In genomic region chr1:160194529-160195336, GRCm38 (mm10) we compare ENCODE assay signal across 8 mouse cellular contexts. TPM values are rescaled to one million over a fixed set of nuclear protein-coding genes. Genes with fewer than 3 reads are reported as not detected.
DNase-seq lines count a peak whose midpoint lies in the region; ATAC-seq and TF ChIP-seq lines count a peak whose summit lies in the region.

Gene Mrps14, plus strand, starts transcription at chr1:160195215.

- H3K4me3 ChIP-seq in bone marrow, adult 2 months (replicated peaks; ENCODE audit: control insufficient read depth, low read depth, low read length) = peak within 1 kb of the TSS; percentile 99
- peak within 1 kb of the TSS; percentile 95 for H3K4me3 ChIP-seq in embryonic facial prominence, embryonic 15.5 days (replicated peaks)
- H3K4me3 ChIP-seq in limb, embryonic 14.5 days (replicated peaks; ENCODE audit: low read length) = peak within 1 kb of the TSS; percentile 94
- H3K4me3 ChIP-seq in midbrain, postnatal 0 days (ENCODE audit: low read depth, low read length) = peak within 1 kb of the TSS; percentile 88

- H3K9ac ChIP-seq in embryonic facial prominence, embryonic 15.5 days = peak within 1 kb of the TSS; percentile 96
- H3K9ac ChIP-seq in limb, embryonic 14.5 days (ENCODE audit: low read depth, low read length, severe bottlenecking) = peak within 1 kb of the TSS; percentile 84
- H3K9ac ChIP-seq in midbrain, postnatal 0 days (replicated peaks; ENCODE audit: low read length, poor library complexity, severe bottlenecking) = peak within 1 kb of the TSS; percentile 87

- peak within 1 kb of the TSS; percentile 77 for H3K27ac ChIP-seq in bone marrow, adult 2 months (ENCODE audit: control insufficient read depth, insufficient read depth, low read depth, low read length, poor library complexity)
- H3K27ac ChIP-seq in embryonic facial prominence, embryonic 15.5 days (replicated peaks) = peak within 1 kb of the TSS; percentile 83
- H3K27ac ChIP-seq in limb, embryonic 14.5 days (replicated peaks; ENCODE audit: low read depth, low read length) = peak within 1 kb of the TSS; percentile 72
- H3K27ac ChIP-seq in midbrain, postnatal 0 days (ENCODE audit: low read depth, low read length) = peak within 1 kb of the TSS; percentile 84

- H3K4me2 ChIP-seq in embryonic facial prominence, embryonic 15.5 days (replicated peaks) = peak within 1 kb of the TSS; percentile 75
- H3K4me2 ChIP-seq in limb, embryonic 14.5 days (replicated peaks; ENCODE audit: low read depth, low read length, severe bottlenecking) = peak within 1 kb of the TSS; percentile 81
- peak within 1 kb of the TSS; percentile 78 for H3K4me2 ChIP-seq in midbrain, postnatal 0 days (ENCODE audit: low read depth, low read length, poor library complexity, severe bottlenecking)

- no peaks in the 10 kb centered on the region for H3K27me3 ChIP-seq in embryonic facial prominence, embryonic 15.5 days
- no peaks in the 10 kb centered on the region for H3K27me3 ChIP-seq in limb, embryonic 14.5 days (ENCODE audit: control insufficient read depth, insufficient read depth, low read length)
- no peaks in the 10 kb centered on the region for H3K27me3 ChIP-seq in midbrain, postnatal 0 days (ENCODE audit: insufficient read depth, low read length)

- WGBS in bone marrow, adult 2 months = 6% methylated on average over 31 of the region's 31 CpGs
- WGBS in embryonic facial prominence, embryonic 15.5 days = 6% methylated on average over 31 of the region's 31 CpGs
- 7% methylated on average over 31 of the region's 31 CpGs for WGBS in limb, embryonic 14.5 days
- 6% methylated on average over 31 of the region's 31 CpGs for WGBS in midbrain, postnatal 0 days

- peaks cover 10% of the 10 kb centered on the region for H3K36me3 ChIP-seq in embryonic facial prominence, embryonic 15.5 days
- peaks cover 24% of the 10 kb centered on the region for H3K36me3 ChIP-seq in limb, embryonic 14.5 days (ENCODE audit: control insufficient read depth, insufficient read depth, low read length)
- H3K36me3 ChIP-seq in midbrain, postnatal 0 days (ENCODE audit: insufficient read depth, low read length) = peaks cover 12% of the 10 kb centered on the region; the same call in 1 of the 2 replicates

- no peaks in the 10 kb centered on the region; the same call in 1 of the 2 replicates for H3K4me1 ChIP-seq in bone marrow, adult 2 months (ENCODE audit: control insufficient read depth, insufficient read depth, low read length)
- peaks cover 13% of the 10 kb centered on the region; the same call in 1 of the 2 replicates for H3K4me1 ChIP-seq in embryonic facial prominence, embryonic 15.5 days
- 0 out of 2 replicates have a peak, but pooled peaks cover 3% of the 10 kb centered on the region for H3K4me1 ChIP-seq in limb, embryonic 14.5 days (ENCODE audit: control insufficient read depth, insufficient read depth, low read length)
- H3K4me1 ChIP-seq in midbrain, postnatal 0 days (ENCODE audit: insufficient read depth, low read length) = no peaks in the 10 kb centered on the region; the same call in 1 of the 2 replicates

- peak; percentile 97 for TF ChIP-seq CTCF in bone marrow, adult 2 months (IDR thresholded peaks at IDR 0.05; ENCODE audit: control insufficient read depth, insufficient read depth, low read length)
- peak; percentile 92 for TF ChIP-seq CTCF in midbrain, postnatal 0 days (IDR thresholded peaks at IDR 0.05)

- H3K9me3 ChIP-seq in embryonic facial prominence, embryonic 15.5 days (replicated peaks) = no peaks in the 10 kb centered on the region
- no peaks in the 10 kb centered on the region for H3K9me3 ChIP-seq in limb, embryonic 14.5 days (ENCODE audit: control insufficient read depth, low read length)
- no peaks in the 10 kb centered on the region for H3K9me3 ChIP-seq in midbrain, postnatal 0 days (ENCODE audit: low read length)

- peak; percentile 100 for ATAC-seq in embryonic facial prominence, embryonic 15.5 days (ENCODE audit: insufficient number of reproducible peaks, low FRiP score, low TSS enrichment, low read depth)
- ATAC-seq in limb, embryonic 14.5 days (ENCODE audit: low FRiP score, low read depth) = peak; percentile 99
- ATAC-seq in midbrain, postnatal 0 days (ENCODE audit: low FRiP score) = peak; percentile 99

- peak; percentile 100 for DNase-seq in 416B (ENCODE audit: low read depth)
- peak; percentile 98 for DNase-seq in heart, adult 8-10 months (ENCODE audit: low spot score)
- DNase-seq in kidney, adult 9 months = peak; percentile 100
- DNase-seq in limb, embryonic 14.5 days (ENCODE audit: low spot score) = peak; percentile 100
- DNase-seq in midbrain, postnatal 0 days (ENCODE audit: low spot score) = peak; percentile 100
- DNase-seq in spleen, postnatal 14 days (ENCODE audit: low spot score in 2 of 2) = peak; percentile 97 to 98

- TF ChIP-seq POLR2A in bone marrow, adult 2 months (IDR thresholded peaks at IDR 0.05; ENCODE audit: borderline replicate concordance, control insufficient read depth, low read depth, low read length) = peak; percentile 90; the same call in 1 of the 2 replicates
- TF ChIP-seq POLR2A in limb, embryonic 14.5 days (IDR thresholded peaks at IDR 0.05; ENCODE audit: borderline replicate concordance, extremely low read depth, insufficient read depth, insufficient read length) = peak; percentile 92; the same call in 1 of the 2 replicates

RNA-seq across cellular contexts. Expression of gene Mrps14, which starts in this region (rescaled TPM):
- 26.7 and 35.4 TPM in 2 replicates for polyA plus RNA-seq in bone marrow, adult 2 months (2011; ENCODE audit: insufficient read depth, insufficient read length, low replicate concordance, missing spikeins)
- polyA plus RNA-seq in embryonic facial prominence, embryonic 15.5 days (2015; fragmentation: Nextera tagmentation; extraction: Ambion mirVana) = 225 and 232 TPM in 2 replicates
- 100 to 1,000 TPM; 101 to 106 (median 101) TPM for total RNA-seq in heart, adult 8-10 months (2022)
- 44.5 and 53.7 TPM in 2 replicates for polyA plus RNA-seq in limb, embryonic 14.5 days (2012; rRNA removed)
- polyA plus RNA-seq in limb, embryonic 14.5 days (2014; fragmentation: Nextera tagmentation; extraction: Ambion mirVana) = 228 and 243 TPM in 2 replicates
- total RNA-seq in midbrain, postnatal 0 days (2014; rRNA removed) = 10.6 and 17.7 TPM in 2 replicates
- 110 and 111 TPM in 2 replicates for polyA plus RNA-seq in midbrain, postnatal 0 days (2015; fragmentation: Nextera tagmentation; extraction: Ambion mirVana)

Comparison
In these comparisons a context has a peak if more than half of its experiments do, and no peak if none do; other contexts are left out.
1. Peak in every context shown above with its lines: DNase-seq, ATAC-seq, H3K4me3 ChIP-seq and H3K27ac ChIP-seq.